Mouse (Mus musculus): Measurements from ENCODE around the gene Cdc45.

The Cdc45 gene

GRCm38 (mm10) chr16:18730640-18731039, 81.1 kb downstream of the Cdc45 start:
- no peak for DNase-seq (ENCODE audit: low spot score)

Measured in yolk sac, embryonic 10.5 days (tissue).